Mouse (Mus musculus) adipocyte (in vitro differentiated cells): Measurements from ENCODE around the gene Rnf146.
"Not testable (repeated sequence)": the region's sequence is repeated elsewhere in the genome, so short reads cannot be mapped to it uniquely, and the experiment has no call there.

ENCODE experiments used
- DNase-seq: peaks from one replicate; pipeline ENCODE4 v3.0.0-alpha.2; 2016; ENCODE audit warnings: low spot score

The Rnf146 gene

GRCm38 (mm10) chr10:29362197-29362900, at the start of gene Rnf146:
TSS of gene Rnf146 (minus strand) at chr10:29362442.
- DNase-seq: no peak

GRCm38 (mm10) chr10:29402656-29403268, 40.5 kb upstream of the Rnf146 start:
- DNase-seq: no peak

- DNase-seq: not testable (repeated sequence)
These were observed 32.6 kb upstream of the Rnf146 start for GRCm38 (mm10) chr10:29394890-29395289.

GRCm38 (mm10) chr10:29381558-29381957, 19.3 kb upstream of the Rnf146 start:
- no peak for DNase-seq

- DNase-seq: no peak
These were observed 11.8 kb upstream of the Rnf146 start for GRCm38 (mm10) chr10:29374065-29374464.

- peak; percentile 78 for DNase-seq
These were observed 612 bp downstream of the Rnf146 start for GRCm38 (mm10) chr10:29361464-29362196.

GRCm38 (mm10) chr10:29361095-29361463, 1.2 kb downstream of the Rnf146 start:
- no peak for DNase-seq

- DNase-seq: no peak
These were observed 8.1 kb downstream of the Rnf146 start for GRCm38 (mm10) chr10:29354183-29354582.

GRCm38 (mm10) chr10:29352575-29352974, 9.7 kb downstream of the Rnf146 start:
- peak; percentile 29 for DNase-seq

GRCm38 (mm10) chr10:29351420-29351819, 10.8 kb downstream of the Rnf146 start:
- peak; percentile 24 for DNase-seq

GRCm38 (mm10) chr10:29346638-29347037, 15.6 kb downstream of the Rnf146 start:
- DNase-seq: no peak

GRCm38 (mm10) chr10:29344232-29344631, 18.0 kb downstream of the Rnf146 start:
- no peak for DNase-seq

GRCm38 (mm10) chr10:29338355-29339056, 23.7 kb downstream of the Rnf146 start:
- peak; percentile 89 for DNase-seq

GRCm38 (mm10) chr10:29333836-29334235, 28.4 kb downstream of the Rnf146 start:
- no peak for DNase-seq

- no peak for DNase-seq
These were observed 37.4 kb downstream of the Rnf146 start for GRCm38 (mm10) chr10:29324817-29325216.

GRCm38 (mm10) chr10:29313905-29314304, 48.3 kb downstream of the Rnf146 start:
- peak; percentile 21 for DNase-seq

- DNase-seq: peak; percentile 95
These were observed 49.1 kb downstream of the Rnf146 start, which contains the start of gene Echdc1 for GRCm38 (mm10) chr10:29313064-29313638. TSS of gene Echdc1 (plus strand) at chr10:29313166.

GRCm38 (mm10) chr10:29311480-29312219, 50.6 kb downstream of the Rnf146 start:
- peak; percentile 81 for DNase-seq

GRCm38 (mm10) chr10:29302230-29302629, 60.0 kb downstream of the Rnf146 start:
- DNase-seq: no peak
